Mouse (Mus musculus) skeletal muscle tissue, adult 2 months (tissue): ENCODE measurements around the gene Hnmt.
"Not testable (repeated sequence)": the region's sequence is repeated elsewhere in the genome, so short reads cannot be mapped to it uniquely, and the experiment has no call there.

Experiments
- DNase-seq: peaks from one replicate; pipeline ENCODE4 v3.0.0-alpha.2; 2012; ENCODE audit warnings: low read depth, low spot score

Gene Hnmt

GRCm38 (mm10) chr2:24049344-24049990, at the start of gene Hnmt:
Hnmt (minus strand) TSS chr2:24049394.
- DNase-seq, result no peak

- DNase-seq, result no peak
Measured at GRCm38 (mm10) chr2:24096495-24096894, 47.3 kb upstream of the Hnmt start, which contains the start of gene Tbpl2. Tbpl2 (minus strand) TSS chr2:24096595.

GRCm38 (mm10) chr2:24090921-24091320, 41.7 kb upstream of the Hnmt start:
- DNase-seq, result no peak

- no peak for DNase-seq
Measured at GRCm38 (mm10) chr2:24050459-24050858, 1.3 kb upstream of the Hnmt start.

GRCm38 (mm10) chr2:24048480-24049097, 605 bp downstream of the Hnmt start:
- DNase-seq, result peak; percentile 77

GRCm38 (mm10) chr2:24047551-24048479, 1.4 kb downstream of the Hnmt start:
- DNase-seq, result no peak

- DNase-seq, result no peak
Measured at GRCm38 (mm10) chr2:24042901-24043300, 6.3 kb downstream of the Hnmt start.

GRCm38 (mm10) chr2:24040531-24040930, 8.7 kb downstream of the Hnmt start:
- DNase-seq, result no peak

- DNase-seq, result not testable (repeated sequence)
Measured at GRCm38 (mm10) chr2:24019386-24019785, 29.8 kb downstream of the Hnmt start.

- DNase-seq, result no peak
Measured at GRCm38 (mm10) chr2:24018966-24019365, 30.2 kb downstream of the Hnmt start.

- DNase-seq, result no peak
Measured at GRCm38 (mm10) chr2:24014957-24015356, 34.2 kb downstream of the Hnmt start.

- no peak for DNase-seq
Measured at GRCm38 (mm10) chr2:23999323-23999722, 49.9 kb downstream of the Hnmt start.

- DNase-seq, result no peak
Measured at GRCm38 (mm10) chr2:23998836-23999235, 50.4 kb downstream of the Hnmt start.

- no peak for DNase-seq
Measured at GRCm38 (mm10) chr2:23996830-23997229, 52.4 kb downstream of the Hnmt start.

- not testable (repeated sequence) for DNase-seq
Measured at GRCm38 (mm10) chr2:23990034-23990573, 59.1 kb downstream of the Hnmt start.

- no peak for DNase-seq
Measured at GRCm38 (mm10) chr2:23987283-23987682, 61.9 kb downstream of the Hnmt start.

GRCm38 (mm10) chr2:23983343-23983742, 65.9 kb downstream of the Hnmt start:
- DNase-seq, result no peak

GRCm38 (mm10) chr2:23982860-23983259, 66.3 kb downstream of the Hnmt start:
- DNase-seq, result no peak

- not testable (repeated sequence) for DNase-seq
Measured at GRCm38 (mm10) chr2:23960659-23961274, 88.4 kb downstream of the Hnmt start.
